Mouse (Mus musculus): ENCODE measurements at regions not wholly inside any gene's neighbourhood (a gene's known extent, or its start where the extent isn't known, plus 50 kb on each side); places are given as distances from the start of the nearest gene placed in this dataset.

DNA sequence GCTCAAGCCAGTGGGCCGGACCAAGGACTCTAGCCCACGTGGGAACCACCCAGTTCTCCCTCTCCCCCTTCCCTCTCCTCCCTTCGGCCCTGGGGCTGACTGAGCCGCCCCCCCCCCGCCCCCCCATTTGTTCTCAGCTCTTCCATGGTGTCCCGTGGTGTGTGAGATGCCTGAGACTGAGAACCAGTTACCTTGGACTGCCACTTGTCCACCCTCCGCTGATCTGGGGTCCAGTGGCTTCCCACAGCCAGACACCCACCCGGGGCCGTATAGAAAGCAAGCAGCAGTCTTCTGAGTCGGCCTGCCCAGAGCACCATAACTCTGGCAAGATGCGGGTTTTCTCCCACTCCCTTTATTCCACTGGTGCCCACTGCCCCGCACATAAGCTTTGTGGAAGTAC is 316.2 kb upstream of the A1bg start:
- TF ChIP-seq CTCF (IDR thresholded peaks at IDR 0.05; ENCODE audit: low read depth, low read length) (no peak), POLR2A (IDR thresholded peaks at IDR 0.05; ENCODE audit: extremely low read depth, insufficient read depth, low read length) (no peak)

Data from liver, adult 2 months (tissue).